Mouse (Mus musculus) right cerebral cortex, postnatal 25 days (tissue): ENCODE data around the gene Vps8.

ENCODE experiments used
- DNase-seq: peaks from one replicate; pipeline ENCODE4 v3.0.0; 2022

The Vps8 gene

GRCm38 (mm10) chr16:21422645-21423545, at the start of gene Vps8:
Gene Vps8, plus strand, starts transcription at chr16:21423118.
- peak; percentile 91 for DNase-seq

- DNase-seq = peak; percentile 59
Observed at GRCm38 (mm10) chr16:21373316-21373960, 49.5 kb upstream of the Vps8 start.

GRCm38 (mm10) chr16:21374067-21374466, 48.9 kb upstream of the Vps8 start:
- DNase-seq = peak; percentile 38

- no peak for DNase-seq
Observed at GRCm38 (mm10) chr16:21375147-21375546, 47.8 kb upstream of the Vps8 start.

GRCm38 (mm10) chr16:21376316-21376715, 46.6 kb upstream of the Vps8 start:
- DNase-seq = no peak

- DNase-seq = no peak
Observed at GRCm38 (mm10) chr16:21376949-21377604, 45.8 kb upstream of the Vps8 start.

- no peak for DNase-seq
Observed at GRCm38 (mm10) chr16:21377605-21377968, 45.3 kb upstream of the Vps8 start.

- DNase-seq = no peak
Observed at GRCm38 (mm10) chr16:21381469-21381868, 41.4 kb upstream of the Vps8 start.

GRCm38 (mm10) chr16:21382152-21382911, 40.6 kb upstream of the Vps8 start:
- DNase-seq = no peak

- no peak for DNase-seq
Observed at GRCm38 (mm10) chr16:21385926-21386881, 36.7 kb upstream of the Vps8 start.

- DNase-seq = no peak
Observed at GRCm38 (mm10) chr16:21389316-21389715, 33.6 kb upstream of the Vps8 start.

- DNase-seq = no peak
Observed at GRCm38 (mm10) chr16:21390744-21391143, 32.2 kb upstream of the Vps8 start.

- no peak for DNase-seq
Observed at GRCm38 (mm10) chr16:21392099-21392498, 30.8 kb upstream of the Vps8 start.

- DNase-seq = peak; percentile 75
Observed at GRCm38 (mm10) chr16:21392517-21393112, 30.3 kb upstream of the Vps8 start.

GRCm38 (mm10) chr16:21395546-21395945, 27.4 kb upstream of the Vps8 start:
- no peak for DNase-seq

- DNase-seq = no peak
Observed at GRCm38 (mm10) chr16:21397681-21398080, 25.2 kb upstream of the Vps8 start.

GRCm38 (mm10) chr16:21398345-21399051, 24.4 kb upstream of the Vps8 start:
- no peak for DNase-seq

GRCm38 (mm10) chr16:21399942-21400341, 23.0 kb upstream of the Vps8 start:
- DNase-seq = no peak

- DNase-seq = peak; percentile 36
Observed at GRCm38 (mm10) chr16:21402068-21402467, 20.9 kb upstream of the Vps8 start.

- DNase-seq = no peak
Observed at GRCm38 (mm10) chr16:21403402-21403801, 19.5 kb upstream of the Vps8 start.

GRCm38 (mm10) chr16:21404631-21405030, 18.3 kb upstream of the Vps8 start:
- no peak for DNase-seq
